Mouse (Mus musculus): ENCODE measurements at regions not wholly inside any gene's neighbourhood (a gene's known extent, or its start where the extent isn't known, plus 50 kb on each side); places are given as distances from the start of the nearest gene placed in this dataset.
A peak's percentile ranks its signal among the peaks of the same experiment; 100 is the strongest.

- no peak for DNase-seq (ENCODE audit: low spot score in 2 of 2)
Observed at GRCm38 (mm10) chr8:11909146-11909545, 68.9 kb downstream of the Tex29 start.

GRCm38 (mm10) chr8:11911639-11912450 lies 71.6 kb downstream of the Tex29 start:
- DNase-seq (ENCODE audit: low spot score in 2 of 2) = no peak

DNA sequence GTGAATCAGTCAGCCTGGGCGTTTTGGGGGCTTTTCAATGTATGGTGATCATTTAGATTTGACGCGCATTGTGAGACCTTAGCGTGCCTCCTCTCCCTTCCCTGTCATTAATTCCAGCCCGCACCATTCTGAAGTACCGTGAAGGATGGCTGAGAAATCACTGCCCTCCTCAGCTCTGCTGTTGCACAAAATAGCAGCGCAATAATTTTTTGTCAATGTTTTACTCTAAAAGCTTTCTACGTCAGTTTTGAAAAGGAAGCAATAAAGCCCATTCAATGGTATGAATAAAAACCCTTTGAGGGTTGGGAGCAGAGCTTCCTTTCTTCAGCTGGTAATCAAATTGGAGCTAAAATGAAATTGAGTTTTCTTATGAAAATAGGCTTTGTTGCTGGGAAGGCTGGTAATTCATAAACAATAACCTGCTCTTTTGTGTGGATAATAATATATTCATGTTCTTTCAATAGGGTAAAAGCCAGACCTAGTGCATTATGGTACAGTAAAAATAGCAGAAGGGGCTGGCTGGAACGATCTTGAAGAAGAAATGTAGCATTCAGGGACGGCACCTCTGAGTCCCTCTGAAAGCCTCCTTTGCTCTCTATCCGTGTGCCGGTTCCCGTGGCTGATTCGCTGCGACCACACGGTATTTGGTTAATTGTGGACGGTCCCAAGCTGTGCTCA lies 72.3 kb downstream of the Tex29 start:
- DNase-seq (ENCODE audit: low spot score in 2 of 2) = no peak

DNA sequence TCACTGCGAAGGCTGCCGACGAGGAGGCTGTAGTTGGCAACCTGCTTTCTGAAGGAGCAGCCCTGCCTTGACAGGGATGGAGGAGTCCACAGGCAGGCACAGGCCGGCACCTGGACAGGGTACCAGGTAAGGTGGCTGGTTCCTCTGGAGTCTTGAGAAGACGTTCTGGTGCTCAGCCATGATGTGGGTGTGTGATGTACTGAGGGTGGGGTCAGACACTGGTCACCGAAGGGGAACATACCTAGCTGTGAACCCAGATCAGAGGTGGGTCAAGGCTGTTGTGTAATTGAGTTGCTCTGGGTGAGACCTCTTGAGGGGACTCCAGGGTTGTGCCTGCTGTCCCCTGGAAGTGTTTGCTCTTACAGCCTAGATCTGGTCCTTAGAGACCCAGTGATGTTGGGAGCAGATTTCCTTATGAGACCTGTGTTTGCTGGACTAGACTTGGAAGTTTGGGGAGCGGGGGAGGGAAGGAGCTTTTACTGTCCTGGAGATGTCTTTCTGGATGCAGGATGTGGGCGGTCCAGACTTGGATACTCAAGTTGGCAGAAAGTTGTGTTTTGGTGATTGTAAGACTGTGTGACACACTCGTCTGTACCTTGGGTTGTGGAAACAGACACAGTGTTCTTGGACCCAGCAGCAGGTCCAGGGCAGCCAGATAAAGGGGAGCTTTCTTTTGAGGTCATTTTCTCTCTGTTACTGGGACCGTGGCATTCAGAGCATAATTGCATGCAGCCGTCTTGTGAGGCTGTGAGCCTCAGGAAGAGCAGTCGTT lies 73.0 kb downstream of the Tex29 start:
- no peak for DNase-seq (ENCODE audit: low spot score in 2 of 2)

GRCm38 (mm10) chr8:11914131-11914530 lies 73.9 kb downstream of the Tex29 start:
- no peak for DNase-seq (ENCODE audit: low spot score in 2 of 2)

DNA sequence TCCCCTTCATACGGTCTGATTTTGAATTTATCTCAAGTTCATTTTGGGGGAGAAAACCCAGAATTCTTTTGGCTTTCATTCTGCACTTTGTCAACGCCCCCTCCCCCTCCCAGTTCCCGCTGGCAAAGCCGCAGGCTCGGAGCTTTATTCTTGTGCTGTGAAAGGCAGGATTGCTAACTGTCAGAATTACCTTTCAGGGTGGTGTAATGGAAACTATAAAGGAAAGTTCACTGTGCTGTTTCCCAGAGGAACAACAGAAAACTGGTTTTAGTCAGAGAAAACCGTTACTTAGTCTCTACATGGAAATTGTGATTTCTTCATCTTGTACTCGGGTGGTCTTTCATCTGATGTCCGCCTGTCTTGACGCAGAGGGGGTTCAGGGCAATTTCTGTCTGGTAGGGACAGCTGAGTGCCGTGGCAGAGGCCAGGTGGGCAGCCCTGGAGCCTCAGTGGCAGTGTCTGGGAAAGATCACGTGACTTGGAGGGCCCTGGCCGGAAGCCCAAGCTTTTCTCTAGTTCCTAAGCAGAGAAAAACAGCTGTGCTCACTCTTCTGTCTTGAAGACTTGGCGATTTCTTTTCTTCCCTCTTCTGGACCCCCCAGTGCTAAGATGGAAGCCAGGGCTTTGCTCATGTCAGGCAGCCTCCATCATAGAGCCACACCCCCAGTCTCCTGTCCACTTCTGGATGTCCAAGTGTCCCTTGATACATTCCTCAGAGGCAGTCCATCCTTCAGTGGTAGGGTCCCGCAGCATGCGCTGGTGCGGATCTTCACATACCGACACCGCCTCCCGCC lies 74.6 kb downstream of the Tex29 start:
- no peak for DNase-seq (ENCODE audit: low spot score in 2 of 2)

DNA sequence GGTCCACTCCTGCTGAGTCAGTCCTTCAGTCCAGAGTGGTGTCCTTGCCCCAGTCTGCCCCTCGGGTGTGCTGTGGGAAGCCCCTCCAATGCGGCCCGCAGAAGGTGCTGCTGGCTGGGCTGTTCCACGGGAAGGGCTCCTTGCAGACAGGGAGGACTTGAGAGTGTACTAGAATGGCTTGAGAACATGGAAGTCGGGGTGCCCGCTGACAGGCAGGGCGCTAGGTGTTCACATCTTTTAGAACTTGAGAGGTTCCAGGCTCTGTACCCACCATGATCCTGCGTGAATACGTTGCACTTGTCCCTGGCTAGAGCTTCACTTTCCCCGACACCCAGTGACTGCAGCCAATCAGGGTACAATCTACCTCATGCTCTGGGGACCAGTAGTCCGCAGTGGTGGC lies 75.4 kb downstream of the Tex29 start:
- no peak for DNase-seq (ENCODE audit: low spot score in 2 of 2)

DNA sequence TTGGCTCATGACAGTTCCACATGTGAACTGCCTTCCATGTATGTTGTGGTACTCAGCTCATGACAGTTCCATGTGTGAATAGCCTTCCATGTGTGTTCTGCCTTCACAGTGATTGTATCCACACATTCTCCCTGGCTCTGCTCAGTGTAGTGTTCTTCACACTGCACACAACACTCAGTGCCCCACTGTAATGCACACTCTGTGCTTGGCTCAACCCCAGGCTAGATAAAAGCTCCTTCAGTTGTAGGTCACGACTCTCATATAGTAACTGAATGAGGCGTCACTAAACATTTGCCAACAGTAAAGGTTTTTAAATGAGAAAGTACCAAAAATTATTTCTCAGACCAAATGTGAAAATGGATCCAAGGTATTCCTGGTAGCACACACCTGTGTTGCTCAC lies 79.6 kb downstream of the Tex29 start:
- DNase-seq (ENCODE audit: low spot score in 2 of 2) = no peak

- no peak for DNase-seq (ENCODE audit: low spot score in 2 of 2)
Observed at GRCm38 (mm10) chr8:11923115-11923514, 82.8 kb downstream of the Tex29 start.

DNA sequence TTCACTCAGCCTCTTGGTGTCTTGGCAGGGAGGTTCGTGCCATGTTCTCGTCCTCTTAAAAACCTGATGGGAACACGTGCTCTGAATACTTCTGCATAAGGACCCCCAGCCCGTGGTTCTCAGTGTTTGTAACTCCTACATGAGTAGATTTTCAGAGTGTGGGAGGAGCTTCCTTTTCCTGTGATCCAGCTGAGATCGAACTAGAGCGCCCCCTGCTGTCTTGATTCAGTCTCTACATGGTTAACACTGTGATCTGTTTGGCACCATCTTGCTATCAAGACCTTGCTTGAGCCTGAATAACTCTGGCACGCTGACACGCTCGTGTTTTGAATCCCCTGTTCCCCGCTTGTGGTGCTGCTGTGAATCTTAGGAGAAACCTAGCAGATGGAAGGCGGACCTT lies 83.9 kb downstream of the Tex29 start:
- DNase-seq (ENCODE audit: low spot score in 2 of 2) = peak; percentile 10 to 63

GRCm38 (mm10) chr8:11942892-11943332 lies 102.6 kb downstream of the Tex29 start:
- DNase-seq (ENCODE audit: low spot score in 2 of 2) = peak in 1 of 2 experiments; percentile 13

- DNase-seq (ENCODE audit: low spot score in 2 of 2) = no peak
Observed at GRCm38 (mm10) chr8:11947766-11948165, 107.5 kb downstream of the Tex29 start.

- no peak for DNase-seq (ENCODE audit: low spot score in 2 of 2)
Observed at GRCm38 (mm10) chr8:11956268-11956667, 116.0 kb downstream of the Tex29 start.

- peak in 1 of 2 experiments; percentile 15 for DNase-seq (ENCODE audit: low spot score in 2 of 2)
Observed at GRCm38 (mm10) chr8:11957046-11957783, 116.9 kb downstream of the Tex29 start.

DNA sequence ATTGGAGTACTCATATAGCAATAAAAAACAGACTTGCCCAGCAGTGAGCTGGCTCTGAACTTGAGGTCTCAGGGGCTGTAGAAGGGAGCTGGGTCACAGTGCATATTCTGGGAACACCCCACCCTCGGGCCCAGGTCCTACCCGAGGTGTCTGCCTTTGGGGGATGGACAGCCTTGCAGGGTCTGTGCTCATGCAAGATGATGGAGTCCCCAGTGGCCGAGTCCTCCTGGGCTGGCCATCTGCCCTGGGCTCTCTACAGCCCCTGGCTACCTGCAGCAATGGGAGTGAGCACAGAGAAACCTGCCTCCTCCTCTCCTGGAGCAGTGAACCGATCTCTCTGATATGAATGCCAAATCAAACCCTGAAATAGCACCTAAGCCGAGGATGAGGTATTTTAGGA lies 117.9 kb downstream of the Tex29 start:
- peak in 1 of 2 experiments; percentile 5 for DNase-seq (ENCODE audit: low spot score in 2 of 2)

DNA sequence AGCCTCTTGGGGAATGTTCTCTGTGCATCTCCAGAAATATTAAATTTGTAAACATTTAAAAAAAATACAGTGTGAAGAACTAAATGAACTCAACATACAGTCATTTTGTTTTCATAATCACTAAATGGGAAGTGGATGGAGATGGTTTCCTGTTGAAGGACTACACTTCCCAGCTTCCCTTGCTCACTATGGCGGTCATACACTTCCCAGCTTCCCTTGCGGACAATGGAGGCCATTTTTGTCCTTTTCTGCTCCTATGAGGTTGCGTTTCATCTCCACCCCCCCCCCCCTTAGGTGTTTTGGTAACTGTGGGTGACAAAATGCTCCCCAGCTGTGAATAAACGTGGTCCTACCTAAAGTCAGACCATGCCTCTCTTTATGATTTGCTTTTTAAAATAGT lies 119.2 kb downstream of the Tex29 start:
- DNase-seq (ENCODE audit: low spot score in 2 of 2) = no peak

GRCm38 (mm10) chr8:11963575-11963974 lies 123.3 kb downstream of the Tex29 start:
- DNase-seq (ENCODE audit: low spot score in 2 of 2) = no peak

GRCm38 (mm10) chr8:11967670-11968069 lies 127.4 kb downstream of the Tex29 start:
- DNase-seq (ENCODE audit: low spot score in 2 of 2) = no peak

- no peak for DNase-seq (ENCODE audit: low spot score in 2 of 2)
Observed at GRCm38 (mm10) chr8:11970515-11970914, 130.2 kb downstream of the Tex29 start.

DNA sequence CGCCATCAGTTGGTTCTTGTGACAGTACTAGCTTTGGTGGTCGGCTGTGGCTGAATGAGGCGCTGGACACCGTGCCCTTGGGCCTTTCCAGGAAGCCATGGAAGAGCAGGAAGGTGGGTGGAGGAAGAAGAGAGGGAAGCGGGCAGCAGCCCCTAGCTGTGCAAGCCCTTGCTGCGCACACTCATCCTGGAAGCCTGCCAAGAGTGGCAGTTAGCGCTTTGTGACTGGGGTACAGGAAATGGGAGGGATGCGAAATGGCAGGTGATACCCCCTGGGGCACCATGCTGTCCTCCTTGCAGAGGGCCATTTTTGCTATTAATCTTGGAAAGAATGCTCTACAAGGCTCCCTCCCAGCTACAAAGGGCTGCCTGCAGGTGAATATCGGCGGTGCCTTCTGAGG lies 133.2 kb downstream of the Tex29 start:
- DNase-seq (ENCODE audit: low spot score in 2 of 2) = no peak

- DNase-seq (ENCODE audit: low spot score in 2 of 2) = no peak
Observed at GRCm38 (mm10) chr8:11977121-11977520, 136.8 kb downstream of the Tex29 start.

All from spleen, postnatal 10 days (tissue).